Mouse (Mus musculus): Measurements from ENCODE around the gene Rnf126. TPM values are rescaled to one million over a fixed set of nuclear protein-coding genes. Genes with fewer than 3 reads are reported as not detected.
A peak's percentile ranks its signal among the peaks of the same experiment; 100 is the strongest.

The Rnf126 gene
- polyA plus RNA-seq (2012; rRNA removed), result 122 and 217 TPM in 2 replicates

DNA sequence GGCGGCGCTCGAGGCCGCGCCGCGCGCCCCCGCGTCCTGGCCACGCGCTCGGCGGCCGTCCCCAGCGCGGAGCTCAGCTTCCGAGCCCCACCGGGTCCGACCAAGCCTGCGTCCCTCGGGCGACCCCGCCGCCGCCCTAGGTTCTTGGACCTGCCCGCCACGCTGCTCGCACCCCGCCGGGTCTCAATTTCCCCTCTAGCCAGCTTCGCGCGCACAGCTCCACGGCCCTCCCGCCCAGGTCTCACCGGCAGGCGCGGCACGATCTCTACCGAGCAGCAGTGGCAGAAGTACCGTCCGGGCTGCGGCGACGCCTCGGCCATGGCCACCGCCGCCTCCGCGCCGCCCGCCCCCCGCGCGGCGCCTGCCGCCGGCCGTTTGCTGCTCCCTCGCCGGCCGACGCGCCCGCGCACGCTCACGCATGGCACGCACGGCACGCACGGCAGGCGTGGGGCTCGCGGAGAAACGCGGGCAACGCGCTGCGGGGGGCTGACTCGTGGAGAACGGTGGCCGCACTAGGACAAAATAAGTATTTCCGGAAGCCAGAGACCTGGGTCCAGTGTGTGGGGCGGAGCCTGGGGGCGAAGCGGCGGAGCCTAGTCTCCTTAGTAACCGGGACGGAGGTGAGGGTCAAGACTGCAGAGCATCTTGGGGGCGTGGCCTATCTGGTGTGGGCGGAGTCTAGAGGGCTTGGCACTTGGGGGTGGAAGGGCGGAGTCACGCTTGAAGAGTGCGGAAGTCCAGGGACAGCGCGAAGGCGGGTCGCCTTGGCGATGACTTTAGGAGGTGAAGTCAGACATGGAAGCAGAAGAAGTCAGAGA, at the start of gene Rnf126:
TSS of gene Rnf126 (minus strand) at position 445 of the 818 bp plus-strand sequence.
- under 1% methylated on average over 91 of the region's 101 CpGs for WGBS
- peaks cover 12% of the 10 kb centered on the region; the same call in 1 of the 2 replicates for H3K4me1 ChIP-seq (ENCODE audit: control insufficient read depth, insufficient read depth, insufficient read length)
- H3K36me3 ChIP-seq (ENCODE audit: control insufficient read depth, insufficient read depth, low read length), result peaks cover 7% of the 10 kb centered on the region
- peak within 1 kb of the TSS; percentile 75 for H3K27ac ChIP-seq (ENCODE audit: insufficient read depth, low read length)
- TF ChIP-seq CTCF (IDR thresholded peaks at IDR 0.05; ENCODE audit: extremely low read depth, insufficient read depth, insufficient read length, insufficient replicate concordance) (no peak), POLR2A (IDR thresholded peaks at IDR 0.05; ENCODE audit: low read depth, low read length) (no peak; the same call in none of the 2 replicates)
- H3K4me3 ChIP-seq (ENCODE audit: extremely low read depth, insufficient read depth, insufficient read length), result peak within 1 kb of the TSS; percentile 78
- H3K27me3 ChIP-seq (ENCODE audit: control insufficient read depth, insufficient read depth, low read length), result no peaks in the 10 kb centered on the region
- DNase-seq (ENCODE audit: low read depth in 1 of 2, low spot score in 2 of 2), result peak; percentile 99 to 100

DNA sequence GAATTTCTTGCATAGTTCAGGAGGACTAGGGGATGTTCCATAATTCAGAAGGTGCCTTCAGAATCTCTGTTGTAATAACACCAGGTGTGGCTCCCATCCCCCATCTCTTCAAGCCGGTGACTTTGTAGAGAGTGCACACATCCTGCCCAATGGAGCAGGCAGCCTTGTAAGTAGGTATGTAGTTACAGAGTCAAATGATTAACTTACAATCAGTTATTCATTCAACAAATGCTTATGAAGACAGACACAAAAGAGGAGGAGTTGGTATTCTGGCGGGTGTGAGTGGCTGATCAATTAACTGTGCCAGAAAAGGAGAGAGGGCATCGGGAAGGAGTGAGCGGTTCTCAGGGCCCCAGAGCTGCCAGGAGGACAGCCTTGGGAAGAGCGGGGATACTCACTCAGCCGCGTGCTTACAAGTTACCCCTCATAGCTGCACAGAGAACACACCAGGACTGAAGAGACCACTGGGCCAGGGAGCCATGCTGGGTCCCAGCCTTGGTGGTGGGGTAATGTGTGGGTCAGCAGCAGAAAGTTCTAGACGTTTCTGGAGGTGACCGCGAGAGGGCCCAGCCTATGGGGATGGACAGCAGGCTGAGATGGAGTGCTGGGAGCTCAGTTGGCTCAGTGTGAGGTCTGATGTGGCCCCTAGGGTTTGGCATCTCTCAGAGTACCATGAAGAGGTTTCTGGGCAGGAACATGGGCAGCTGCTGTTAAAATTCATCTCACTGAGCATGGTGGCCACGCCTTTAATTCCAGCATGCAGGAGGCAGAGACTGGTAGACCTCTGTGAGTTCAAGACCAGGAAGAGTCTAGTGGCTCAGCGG, 49.1 kb upstream of the Rnf126 start:
- H3K4me1 ChIP-seq (ENCODE audit: control insufficient read depth, insufficient read depth, insufficient read length), result no peaks in the 10 kb centered on the region
- no peak for DNase-seq (ENCODE audit: low read depth in 1 of 2, low spot score in 2 of 2)
- no peak overlapping the region for H3K4me3 ChIP-seq (ENCODE audit: extremely low read depth, insufficient read depth, insufficient read length)
- no peaks in the 10 kb centered on the region for H3K27me3 ChIP-seq (ENCODE audit: control insufficient read depth, insufficient read depth, low read length)
- TF ChIP-seq CTCF (IDR thresholded peaks at IDR 0.05; ENCODE audit: extremely low read depth, insufficient read depth, insufficient read length, insufficient replicate concordance) (no peak), POLR2A (IDR thresholded peaks at IDR 0.05; ENCODE audit: low read depth, low read length) (no peak)
- no peaks in the 10 kb centered on the region for H3K36me3 ChIP-seq (ENCODE audit: control insufficient read depth, insufficient read depth, low read length)
- H3K27ac ChIP-seq (ENCODE audit: insufficient read depth, low read length), result no peak overlapping the region
- WGBS, result 90% methylated on average over 12 of the region's 12 CpGs

DNA sequence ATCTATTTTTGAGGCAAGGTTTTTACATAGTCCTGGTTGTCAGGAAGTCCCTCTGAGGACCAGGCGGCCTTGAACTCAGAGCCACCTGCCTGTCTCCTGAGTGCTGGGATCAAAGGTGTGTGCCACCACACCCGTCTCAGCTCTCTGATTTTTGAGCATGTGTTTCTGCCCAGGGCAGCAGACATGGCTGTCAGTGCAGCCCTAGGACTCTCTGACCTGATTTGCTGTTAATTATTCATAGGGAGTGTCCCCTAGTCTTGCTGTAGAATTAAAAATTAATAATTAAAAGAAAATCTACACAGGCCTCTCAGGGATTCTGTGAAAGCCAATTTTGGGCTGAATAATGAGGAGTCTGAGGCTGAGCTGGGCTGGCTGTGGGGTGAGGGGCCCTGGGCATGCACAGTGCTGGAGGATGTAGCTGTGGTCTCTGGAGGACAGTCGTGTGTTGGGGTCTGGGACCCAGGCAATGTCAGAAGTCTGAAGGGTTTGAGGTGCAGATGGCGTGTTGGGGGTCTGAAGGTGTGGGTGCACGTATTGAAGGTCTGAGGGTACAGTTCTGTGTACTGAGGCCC, 47.6 kb upstream of the Rnf126 start:
- Histone ChIP-seq H3K27me3 (ENCODE audit: control insufficient read depth, insufficient read depth, low read length) (no peaks in the 10 kb centered on the region), H3K36me3 (ENCODE audit: control insufficient read depth, insufficient read depth, low read length) (no peaks in the 10 kb centered on the region), H3K4me1 (ENCODE audit: control insufficient read depth, insufficient read depth, insufficient read length) (no peaks in the 10 kb centered on the region), H3K27ac (ENCODE audit: insufficient read depth, low read length) (no peak overlapping the region), H3K4me3 (ENCODE audit: extremely low read depth, insufficient read depth, insufficient read length) (no peak overlapping the region)
- TF ChIP-seq CTCF (IDR thresholded peaks at IDR 0.05; ENCODE audit: extremely low read depth, insufficient read depth, insufficient read length, insufficient replicate concordance) (no peak), POLR2A (IDR thresholded peaks at IDR 0.05; ENCODE audit: low read depth, low read length) (no peak)
- DNase-seq (ENCODE audit: low read depth in 1 of 2, low spot score in 2 of 2), result no peak
- 86% methylated on average over 5 of the region's 5 CpGs for WGBS

DNA sequence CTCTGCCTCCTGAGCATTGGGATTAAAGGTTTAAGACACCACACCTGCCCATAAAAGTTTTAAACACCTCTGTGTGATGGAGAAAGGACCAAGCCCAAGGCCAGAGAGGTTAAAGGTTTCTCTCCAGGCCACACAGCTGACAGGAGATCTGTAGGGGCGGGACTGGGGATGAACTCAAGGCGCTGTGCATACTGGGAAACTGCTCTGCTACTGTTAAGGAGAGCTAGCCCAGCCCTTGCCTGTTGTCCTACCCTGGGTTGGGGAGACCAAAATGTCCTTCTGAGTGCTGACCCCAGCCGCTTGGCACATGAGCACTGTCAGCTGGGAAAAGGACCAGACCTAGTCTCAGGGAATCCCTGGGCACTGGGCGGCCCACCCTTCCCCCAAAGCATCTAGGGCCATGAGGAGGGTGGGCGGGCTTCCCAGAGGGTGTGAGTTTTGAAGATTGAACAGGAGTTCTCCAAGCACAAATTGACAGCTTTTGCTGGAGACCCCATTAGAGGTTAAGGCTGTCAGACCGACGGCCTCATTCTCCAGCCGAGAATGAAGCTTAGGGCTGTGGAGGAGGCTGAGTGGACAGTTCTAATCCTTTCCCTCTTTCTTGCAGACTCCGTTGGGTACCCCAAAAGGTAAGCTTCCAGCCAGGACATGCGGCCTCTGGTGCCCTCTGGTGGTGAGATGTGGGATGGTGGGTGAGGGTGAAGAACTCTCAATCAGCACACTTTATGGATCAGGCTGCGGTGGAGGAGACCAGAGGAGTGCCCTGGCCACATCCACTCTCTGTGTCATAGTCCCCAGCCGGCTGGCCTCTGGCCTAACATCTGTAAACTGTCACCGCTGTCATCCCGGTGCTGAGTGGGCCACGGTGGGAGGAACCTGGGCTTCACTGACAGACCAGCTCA, 45.2 kb upstream of the Rnf126 start:
- no peak overlapping the region for H3K27ac ChIP-seq (ENCODE audit: insufficient read depth, low read length)
- no peaks in the 10 kb centered on the region for H3K36me3 ChIP-seq (ENCODE audit: control insufficient read depth, insufficient read depth, low read length)
- 43% methylated on average over 15 of the region's 15 CpGs for WGBS
- H3K4me3 ChIP-seq (ENCODE audit: extremely low read depth, insufficient read depth, insufficient read length), result no peak overlapping the region
- no peaks in the 10 kb centered on the region for H3K4me1 ChIP-seq (ENCODE audit: control insufficient read depth, insufficient read depth, insufficient read length)
- DNase-seq (ENCODE audit: low read depth in 1 of 2, low spot score in 2 of 2), result peak; percentile 30 to 79
- no peaks in the 10 kb centered on the region for H3K27me3 ChIP-seq (ENCODE audit: control insufficient read depth, insufficient read depth, low read length)
- TF ChIP-seq CTCF (IDR thresholded peaks at IDR 0.05; ENCODE audit: extremely low read depth, insufficient read depth, insufficient read length, insufficient replicate concordance) (peak; percentile 97), POLR2A (IDR thresholded peaks at IDR 0.05; ENCODE audit: low read depth, low read length) (no peak)

DNA sequence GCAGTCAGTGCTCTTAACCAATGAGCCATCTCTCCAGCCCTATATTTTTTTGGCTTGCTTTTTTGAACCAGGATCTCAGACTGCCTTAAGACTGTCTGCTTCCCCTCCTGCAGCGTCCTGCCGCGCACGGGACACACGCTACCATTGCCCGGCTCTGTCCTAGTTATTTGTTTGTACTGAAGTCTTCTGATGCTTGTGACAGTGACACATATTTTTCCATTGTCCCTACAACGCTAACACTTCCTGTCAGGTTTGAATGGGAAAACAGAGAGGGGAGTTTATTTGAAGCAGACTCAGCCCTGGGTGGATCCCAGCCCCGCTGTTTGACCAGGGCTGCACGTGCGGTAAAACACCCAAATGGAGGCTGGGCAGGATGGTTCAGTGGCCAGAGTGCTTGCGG, 42.0 kb upstream of the Rnf126 start:
- H3K36me3 ChIP-seq (ENCODE audit: control insufficient read depth, insufficient read depth, low read length), result no peaks in the 10 kb centered on the region
- H3K4me1 ChIP-seq (ENCODE audit: control insufficient read depth, insufficient read depth, insufficient read length), result no peaks in the 10 kb centered on the region
- no peak for TF ChIP-seq CTCF (IDR thresholded peaks at IDR 0.05; ENCODE audit: extremely low read depth, insufficient read depth, insufficient read length, insufficient replicate concordance)
- no peak for TF ChIP-seq POLR2A (IDR thresholded peaks at IDR 0.05; ENCODE audit: low read depth, low read length)
- no peak overlapping the region for H3K27ac ChIP-seq (ENCODE audit: insufficient read depth, low read length)
- H3K4me3 ChIP-seq (ENCODE audit: extremely low read depth, insufficient read depth, insufficient read length), result no peak overlapping the region
- WGBS, result 92% methylated on average over 11 of the region's 11 CpGs
- DNase-seq (ENCODE audit: low read depth in 1 of 2, low spot score in 2 of 2), result no peak
- H3K27me3 ChIP-seq (ENCODE audit: control insufficient read depth, insufficient read depth, low read length), result no peaks in the 10 kb centered on the region

DNA sequence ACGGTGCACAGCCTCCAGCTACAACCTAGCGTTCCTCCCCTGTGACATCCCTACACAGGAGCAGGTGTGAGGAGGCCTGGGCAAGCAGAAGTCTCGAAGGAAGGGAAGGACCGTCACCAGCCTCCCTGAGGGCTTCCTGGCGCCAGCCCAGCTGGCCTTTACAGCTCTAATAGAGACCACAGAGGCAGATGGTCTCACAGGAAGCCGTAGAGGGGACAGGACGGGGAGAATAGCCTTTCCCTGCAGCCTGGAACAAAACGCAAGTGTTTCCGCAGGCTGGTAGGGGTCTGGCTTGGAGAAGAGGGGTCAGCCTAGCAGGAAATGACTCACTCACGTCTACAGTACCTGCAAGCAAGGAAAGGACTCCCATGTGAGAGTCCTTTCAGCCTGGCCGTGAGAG, 41.1 kb upstream of the Rnf126 start:
- DNase-seq (ENCODE audit: low read depth in 1 of 2, low spot score in 2 of 2), result no peak
- Histone ChIP-seq H3K4me3 (ENCODE audit: extremely low read depth, insufficient read depth, insufficient read length) (no peak overlapping the region), H3K27me3 (ENCODE audit: control insufficient read depth, insufficient read depth, low read length) (no peaks in the 10 kb centered on the region), H3K4me1 (ENCODE audit: control insufficient read depth, insufficient read depth, insufficient read length) (no peaks in the 10 kb centered on the region), H3K27ac (ENCODE audit: insufficient read depth, low read length) (no peak overlapping the region), H3K36me3 (ENCODE audit: control insufficient read depth, insufficient read depth, low read length) (no peaks in the 10 kb centered on the region)
- 42% methylated on average over 11 of the region's 11 CpGs for WGBS
- no peak for TF ChIP-seq POLR2A (IDR thresholded peaks at IDR 0.05; ENCODE audit: low read depth, low read length)
- TF ChIP-seq CTCF (IDR thresholded peaks at IDR 0.05; ENCODE audit: extremely low read depth, insufficient read depth, insufficient read length, insufficient replicate concordance), result no peak

Measured in spleen, adult 2 months (tissue).